Mouse (Mus musculus): Measurements from ENCODE around the gene Gm4181. TPM values are rescaled to one million over a fixed set of nuclear protein-coding genes. Genes with fewer than 3 reads are reported as not detected.

The Gm4181 gene
- not detected in 2 replicates for polyA plus RNA-seq (2012; rRNA removed; ENCODE audit: low replicate concordance)

DNA sequence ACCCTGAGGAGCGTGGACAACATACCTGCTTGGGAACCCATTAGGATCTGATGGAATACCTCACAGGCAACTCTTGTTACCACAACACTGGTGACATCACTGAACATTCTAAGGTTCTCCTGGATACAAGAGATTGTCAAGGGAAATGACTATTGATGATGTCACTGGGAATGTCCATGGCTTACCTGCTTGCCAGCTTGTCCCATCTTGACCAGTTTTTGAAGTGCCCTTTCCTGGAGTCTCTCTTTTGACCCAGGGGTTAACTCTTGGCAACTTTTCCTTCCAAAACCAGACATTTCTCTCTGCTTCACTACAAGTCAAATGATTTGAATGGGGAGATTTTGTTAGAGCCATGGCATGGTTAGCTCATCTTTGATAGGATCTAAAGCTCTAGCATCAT, at the start of gene Gm4181:
Gene Gm4181 (minus strand): TSS at position 101 of the 400 bp plus-strand sequence.

DNA sequence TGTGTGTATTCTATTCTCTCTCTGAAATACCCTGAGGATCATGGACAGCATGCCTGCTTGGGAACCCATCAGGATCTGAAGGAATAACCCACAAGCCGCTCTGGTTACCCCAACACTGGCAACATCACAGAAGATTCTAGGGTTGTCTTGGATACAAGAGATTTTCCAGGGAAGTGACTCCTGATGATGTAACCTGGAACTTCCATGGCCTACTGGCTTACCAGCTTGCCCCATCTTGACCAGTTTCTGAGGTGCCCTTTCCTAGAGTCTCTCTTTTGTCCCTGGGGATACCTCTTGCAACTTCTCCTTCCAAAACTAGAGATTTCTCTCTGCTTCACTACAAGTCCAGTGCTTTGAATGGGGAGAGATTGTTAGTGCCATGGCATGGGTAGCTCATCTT, 24.3 kb downstream of the Gm4181 start, which contains the start of gene Gm17078:
Gene Gm17078 (minus strand): TSS at position 101 of the 400 bp plus-strand sequence.

DNA sequence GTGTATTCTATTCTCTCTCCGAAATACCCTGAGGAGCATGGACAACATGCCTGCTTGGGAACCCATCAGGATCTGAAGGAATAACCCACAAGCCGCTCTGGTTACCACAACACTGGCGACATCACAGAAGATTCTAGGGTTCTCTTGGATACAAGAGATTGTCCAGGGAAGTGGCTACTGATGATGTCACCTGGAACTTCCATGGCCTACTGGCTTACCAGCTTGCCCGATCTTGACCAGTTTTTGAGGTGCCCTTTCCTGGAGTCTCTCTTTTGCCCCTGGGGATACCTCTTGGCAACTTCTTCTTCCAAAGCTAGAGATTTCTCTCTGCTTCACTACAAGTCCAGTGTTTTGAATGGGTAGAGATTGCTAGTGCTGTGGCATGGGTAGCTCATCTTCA, 43.4 kb downstream of the Gm4181 start, which contains the start of gene Gm17174:
Gene Gm17174 (minus strand): TSS at position 101 of the 400 bp plus-strand sequence.

Other genes starting within 250 kb of the Gm4181 start
- not detected in 2 replicates for gene Vmn2r88, start 224.8 kb downstream of the Gm4181 start, polyA plus RNA-seq (2012; rRNA removed; ENCODE audit: low replicate concordance)
- gene Vmn2r89, start 183.8 kb downstream of the Gm4181 start, polyA plus RNA-seq (2012; rRNA removed; ENCODE audit: low replicate concordance), result not detected in 2 replicates
- gene Gm5622, start 82.9 kb downstream of the Gm4181 start, polyA plus RNA-seq (2012; rRNA removed; ENCODE audit: low replicate concordance), result not detected in 2 replicates
- not detected in 2 replicates for gene Gm17175, start 61.6 kb downstream of the Gm4181 start, polyA plus RNA-seq (2012; rRNA removed; ENCODE audit: low replicate concordance)
- gene Gm17174, start 43.5 kb downstream of the Gm4181 start, polyA plus RNA-seq (2012; rRNA removed; ENCODE audit: low replicate concordance), result not detected in 2 replicates
- not detected in 2 replicates for gene Gm17078, start 24.4 kb downstream of the Gm4181 start, polyA plus RNA-seq (2012; rRNA removed; ENCODE audit: low replicate concordance)
- gene Gm17079, start 59.8 kb upstream of the Gm4181 start, polyA plus RNA-seq (2012; rRNA removed; ENCODE audit: low replicate concordance), result not detected in 2 replicates
- not detected in 2 replicates for gene Gm5800, start 81.5 kb upstream of the Gm4181 start, polyA plus RNA-seq (2012; rRNA removed; ENCODE audit: low replicate concordance)
- 36.8 and 128 TPM in 2 replicates for gene Ang4, start 137.9 kb upstream of the Gm4181 start, polyA plus RNA-seq (2012; rRNA removed; ENCODE audit: low replicate concordance)
- gene AY358078, start 164.4 kb upstream of the Gm4181 start, polyA plus RNA-seq (2012; rRNA removed; ENCODE audit: low replicate concordance), result not detected in 2 replicates
- not detected in 2 replicates for gene Ear6, start 218.0 kb upstream of the Gm4181 start, polyA plus RNA-seq (2012; rRNA removed; ENCODE audit: low replicate concordance)
- gene Mettl17, start 249.2 kb upstream of the Gm4181 start, polyA plus RNA-seq (2012; rRNA removed; ENCODE audit: low replicate concordance), result 27.0 and 44.2 TPM in 2 replicates